Mouse (Mus musculus): Measurements from ENCODE around the gene Iba57. TPM values are rescaled to one million over a fixed set of nuclear protein-coding genes. Genes with fewer than 3 reads are reported as not detected.

The Iba57 gene
- total RNA-seq, 2 experiments from 2014 or later: 17.7 to 18.4 TPM

DNA sequence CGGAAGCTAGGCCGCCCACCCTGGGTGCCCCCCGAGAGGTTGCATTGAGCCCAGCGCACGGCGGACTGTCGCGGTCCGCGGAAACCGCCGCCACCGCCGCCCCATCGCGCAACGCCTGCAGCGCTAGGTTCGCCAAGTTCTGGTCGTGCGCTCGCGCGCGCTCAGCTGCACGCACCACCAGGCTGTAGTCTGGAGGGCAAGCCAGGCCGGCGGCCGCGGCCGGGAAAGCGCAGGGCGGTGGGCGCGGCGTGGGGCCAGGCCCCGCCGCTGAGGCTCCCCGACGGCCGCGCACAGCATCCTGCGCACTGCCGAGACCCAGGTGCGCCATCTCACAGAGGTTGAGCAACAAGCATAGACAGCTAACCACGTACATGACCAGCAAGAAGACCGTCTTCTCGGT lies 12.9 kb upstream of the Iba57 start:
- no peak for DNase-seq (ENCODE audit: low spot score in 2 of 2)

- no peak for DNase-seq (ENCODE audit: low spot score in 2 of 2)
These were observed 10.8 kb upstream of the Iba57 start for GRCm38 (mm10) chr11:59174189-59174838.

- DNase-seq (ENCODE audit: low spot score in 2 of 2): no peak
These were observed 7.0 kb upstream of the Iba57 start for GRCm38 (mm10) chr11:59170549-59170948.

DNA sequence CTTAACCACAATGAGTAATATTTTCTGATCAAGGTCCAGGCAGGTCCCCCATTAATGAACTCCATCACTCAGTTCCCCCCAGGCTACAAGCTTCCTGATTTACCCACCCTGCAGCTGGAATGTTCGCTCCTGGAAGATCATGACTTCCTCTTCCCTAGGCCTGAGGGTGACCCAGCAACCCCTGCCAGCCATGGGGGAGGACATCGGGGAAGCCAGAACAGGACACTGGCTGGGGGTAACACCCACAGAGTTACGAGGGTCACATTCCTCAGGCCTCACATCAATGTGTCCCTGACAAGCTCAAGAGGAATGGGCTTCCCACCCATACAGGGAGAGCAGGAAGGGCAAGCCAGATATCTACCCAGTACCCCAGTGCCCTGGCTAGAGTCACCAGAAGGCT lies 6.3 kb upstream of the Iba57 start:
- DNase-seq (ENCODE audit: low spot score in 2 of 2): no peak

GRCm38 (mm10) chr11:59165616-59166241 lies 2.2 kb upstream of the Iba57 start:
- no peak for DNase-seq (ENCODE audit: low spot score in 2 of 2)

GRCm38 (mm10) chr11:59164384-59164783 lies 845 bp upstream of the Iba57 start:
- no peak for DNase-seq (ENCODE audit: low spot score in 2 of 2)

DNA sequence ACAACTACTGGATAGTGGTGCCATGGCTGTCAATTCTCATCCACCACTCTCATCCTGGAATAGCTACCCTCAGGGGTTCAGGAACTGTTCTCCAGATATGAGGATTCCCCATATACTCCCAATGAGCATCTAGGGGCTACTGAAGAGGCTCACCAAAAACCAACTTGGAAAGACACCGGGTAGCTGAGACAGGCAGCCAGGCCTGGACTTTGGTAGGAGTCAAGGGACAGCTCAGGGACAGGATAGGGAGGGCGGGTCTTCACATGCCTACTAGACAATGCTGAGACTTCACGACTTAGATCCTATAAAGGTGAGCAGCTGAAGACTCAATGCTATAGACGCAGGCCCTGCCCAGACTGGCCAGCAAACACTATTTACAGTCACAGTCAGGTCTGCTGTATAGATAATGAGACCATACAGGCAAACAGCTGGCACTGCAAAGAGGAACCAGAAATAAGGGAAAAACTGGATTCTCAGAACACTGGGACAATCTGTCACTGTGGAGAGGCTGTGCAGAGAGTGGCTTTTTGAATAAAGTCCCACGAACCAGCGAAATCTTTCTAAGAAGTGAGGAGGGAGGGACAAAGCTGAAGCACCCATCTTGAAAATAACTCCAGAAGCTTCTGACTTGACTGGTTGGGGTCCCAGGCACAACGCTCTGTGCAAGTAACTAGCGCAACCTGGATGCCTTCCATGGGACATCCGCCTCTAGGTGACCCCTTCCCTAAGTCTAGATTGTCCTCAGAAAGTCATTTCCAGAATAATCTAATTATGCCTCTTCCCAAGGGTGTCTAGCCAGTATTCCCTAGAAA lies 890 bp downstream of the Iba57 start:
- DNase-seq (ENCODE audit: low spot score in 2 of 2): no peak

- DNase-seq (ENCODE audit: low spot score in 2 of 2): no peak
These were observed 2.1 kb downstream of the Iba57 start for GRCm38 (mm10) chr11:59161398-59161797.

DNA sequence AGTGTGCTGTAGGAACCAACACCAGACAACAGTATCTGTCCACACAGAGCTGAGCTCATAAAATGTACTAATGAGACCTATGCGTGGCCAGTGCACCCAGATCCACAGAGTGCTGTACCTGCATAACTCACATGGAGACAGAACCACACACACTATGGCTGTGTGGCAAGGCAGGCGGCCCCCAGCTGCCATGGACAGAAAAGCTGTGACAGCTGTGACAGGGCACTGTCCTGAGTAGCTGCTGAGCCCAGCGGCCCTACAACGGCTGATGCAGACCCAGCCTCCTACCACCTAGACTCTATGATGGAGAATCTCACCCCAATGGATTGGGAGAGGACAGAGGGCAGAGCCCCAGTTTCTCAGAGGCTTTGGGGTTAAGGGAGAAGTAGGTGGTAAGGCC lies 4.0 kb downstream of the Iba57 start:
- no peak for DNase-seq (ENCODE audit: low spot score in 2 of 2)

DNA sequence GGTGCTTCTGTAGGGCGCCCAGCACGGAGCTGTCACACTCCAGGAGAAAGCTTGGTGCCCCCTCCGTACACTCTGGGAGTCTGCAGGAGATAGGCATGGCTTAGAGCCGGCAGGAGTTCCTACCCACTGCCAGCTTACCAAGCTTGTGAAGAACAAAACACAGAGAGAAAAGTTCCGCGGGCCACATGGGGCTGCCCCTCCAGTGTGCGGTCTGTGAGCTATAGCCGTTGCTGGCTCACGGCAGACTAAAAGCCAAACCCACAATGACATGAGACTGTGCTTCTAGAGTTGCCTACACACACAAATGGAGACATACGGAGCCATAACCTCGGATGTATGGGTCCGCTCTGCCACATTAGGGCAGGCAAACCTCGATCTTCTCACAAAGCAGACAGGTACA lies 4.4 kb downstream of the Iba57 start:
- no peak for DNase-seq (ENCODE audit: low spot score in 2 of 2)

DNA sequence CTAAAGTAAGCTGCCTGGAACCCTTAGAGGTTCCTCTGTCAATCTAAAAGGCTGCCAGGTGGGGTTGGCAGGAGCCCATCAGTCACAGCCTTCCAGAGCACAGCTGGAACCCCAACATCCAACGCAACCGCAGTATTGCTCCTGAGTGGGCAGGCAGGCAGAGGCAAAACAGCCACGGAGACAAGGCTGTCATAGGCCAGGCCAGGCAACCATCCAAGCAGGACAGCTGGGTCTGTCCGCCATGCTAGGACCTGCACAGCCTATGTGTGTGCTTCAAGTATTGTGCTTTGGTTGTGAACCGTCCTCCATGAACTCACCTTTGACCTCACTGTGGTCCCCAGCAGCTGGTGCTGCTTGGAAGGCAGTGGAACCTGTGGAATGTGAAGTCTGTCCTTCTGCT lies 7.6 kb downstream of the Iba57 start:
- no peak for DNase-seq (ENCODE audit: low spot score in 2 of 2)

DNA sequence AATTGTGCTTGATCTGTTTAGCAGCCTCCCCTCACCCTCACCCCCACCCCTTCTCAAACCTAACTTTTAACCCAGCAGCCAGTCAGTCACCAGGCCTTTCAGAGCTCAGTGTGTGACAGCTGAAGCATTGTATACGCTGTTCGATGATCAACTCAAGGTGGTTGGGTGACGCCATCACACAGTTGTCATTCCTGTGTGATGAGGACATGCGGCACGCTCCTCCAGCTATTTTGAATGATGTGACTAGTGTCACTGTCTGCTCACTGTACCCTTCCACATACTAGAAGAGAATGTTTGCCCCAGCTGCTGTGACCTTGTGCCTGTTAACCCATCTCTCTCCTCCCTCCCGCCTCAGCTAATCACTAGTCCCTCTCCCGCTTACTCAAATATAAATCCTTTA lies 9.3 kb downstream of the Iba57 start:
- DNase-seq (ENCODE audit: low spot score in 2 of 2): no peak

DNA sequence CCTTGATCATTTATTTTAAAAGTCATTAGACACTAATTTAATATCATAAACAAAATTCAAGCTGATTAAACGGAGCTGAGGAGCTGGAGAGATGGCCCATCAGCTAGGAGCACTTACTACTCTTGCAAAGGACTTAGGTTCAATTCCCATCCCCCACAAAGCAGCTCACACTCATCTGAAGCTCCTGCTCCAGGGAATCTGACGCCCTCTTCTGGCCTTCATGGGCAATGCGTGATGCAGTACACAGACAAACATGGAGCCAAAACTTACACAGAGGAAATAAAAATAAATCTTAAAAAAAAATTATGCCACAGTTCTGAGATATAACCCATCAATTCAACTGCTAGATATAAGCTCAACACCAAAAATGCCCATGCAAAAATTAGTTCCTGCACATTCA lies 11.8 kb downstream of the Iba57 start:
- no peak for DNase-seq (ENCODE audit: low spot score in 2 of 2)

- no peak for DNase-seq (ENCODE audit: low spot score in 2 of 2)
These were observed 14.2 kb downstream of the Iba57 start for GRCm38 (mm10) chr11:59149302-59149701.

DNA sequence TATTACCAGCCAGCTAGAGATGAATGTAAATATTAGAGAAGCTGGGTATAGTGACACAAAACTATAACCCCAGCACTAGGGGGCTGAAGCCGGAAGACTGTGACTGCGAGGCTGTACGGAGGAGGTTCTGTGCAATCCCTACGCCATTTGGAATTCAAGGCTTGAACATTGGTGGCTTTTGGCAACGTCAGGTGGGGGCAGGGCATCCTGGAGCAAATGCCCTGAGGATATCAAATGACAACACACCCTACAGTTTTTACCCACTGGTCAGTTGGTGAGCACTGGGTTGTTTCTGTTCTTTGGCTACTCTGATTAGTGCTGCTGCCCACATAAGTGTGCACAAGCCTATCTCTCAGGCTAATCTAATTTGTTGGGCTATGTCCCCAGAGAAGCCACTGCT lies 20.6 kb downstream of the Iba57 start:
- no peak for DNase-seq (ENCODE audit: low spot score in 2 of 2)

DNA sequence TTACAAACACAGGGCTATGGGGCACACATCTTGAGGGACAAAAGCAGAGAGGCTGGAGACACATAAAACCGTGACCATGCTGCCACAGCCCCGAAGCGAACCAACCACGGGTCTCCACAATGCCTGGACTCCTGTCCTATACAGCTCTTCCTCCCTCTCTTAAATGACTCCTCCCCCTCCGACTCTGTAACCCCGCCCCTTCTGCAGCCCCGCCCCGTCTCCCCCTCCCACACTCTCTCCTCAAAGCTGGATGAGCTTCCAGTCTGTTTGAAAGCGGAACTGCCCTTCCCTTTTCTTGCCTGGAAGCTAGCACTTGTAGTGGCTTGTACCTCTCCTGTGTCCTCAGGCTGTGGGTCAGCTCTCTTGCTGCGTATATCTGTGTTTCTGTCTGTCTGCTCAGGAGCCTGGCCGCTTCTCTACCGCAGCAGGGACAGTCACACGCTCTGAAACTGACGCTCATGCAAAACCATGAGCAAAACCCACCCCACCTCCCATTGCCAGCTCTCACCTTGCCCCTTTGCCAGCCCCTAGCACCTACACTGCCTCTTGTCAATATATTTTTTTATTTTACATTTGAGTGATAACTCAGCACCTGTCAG lies 21.7 kb downstream of the Iba57 start:
- no peak for DNase-seq (ENCODE audit: low spot score in 2 of 2)

GRCm38 (mm10) chr11:59138537-59139486 lies 24.7 kb downstream of the Iba57 start:
- no peak for DNase-seq (ENCODE audit: low spot score in 2 of 2)

GRCm38 (mm10) chr11:59136994-59137706 lies 26.4 kb downstream of the Iba57 start:
- no peak for DNase-seq (ENCODE audit: low spot score in 2 of 2)

- DNase-seq (ENCODE audit: low spot score in 2 of 2): no peak
These were observed 27.6 kb downstream of the Iba57 start, which contains the start of gene Obscn for GRCm38 (mm10) chr11:59135904-59136452. TSS of gene Obscn (minus strand) at chr11:59136402.
